Mouse (Mus musculus): ENCODE measurements around the gene Ctnnbl1. TPM values are rescaled to one million over a fixed set of nuclear protein-coding genes. Genes with fewer than 3 reads are reported as not detected.

Gene Ctnnbl1
- total and polyA plus RNA-seq, 3 experiments, result 46.0 to 57.2 (median 48.6) TPM

DNA sequence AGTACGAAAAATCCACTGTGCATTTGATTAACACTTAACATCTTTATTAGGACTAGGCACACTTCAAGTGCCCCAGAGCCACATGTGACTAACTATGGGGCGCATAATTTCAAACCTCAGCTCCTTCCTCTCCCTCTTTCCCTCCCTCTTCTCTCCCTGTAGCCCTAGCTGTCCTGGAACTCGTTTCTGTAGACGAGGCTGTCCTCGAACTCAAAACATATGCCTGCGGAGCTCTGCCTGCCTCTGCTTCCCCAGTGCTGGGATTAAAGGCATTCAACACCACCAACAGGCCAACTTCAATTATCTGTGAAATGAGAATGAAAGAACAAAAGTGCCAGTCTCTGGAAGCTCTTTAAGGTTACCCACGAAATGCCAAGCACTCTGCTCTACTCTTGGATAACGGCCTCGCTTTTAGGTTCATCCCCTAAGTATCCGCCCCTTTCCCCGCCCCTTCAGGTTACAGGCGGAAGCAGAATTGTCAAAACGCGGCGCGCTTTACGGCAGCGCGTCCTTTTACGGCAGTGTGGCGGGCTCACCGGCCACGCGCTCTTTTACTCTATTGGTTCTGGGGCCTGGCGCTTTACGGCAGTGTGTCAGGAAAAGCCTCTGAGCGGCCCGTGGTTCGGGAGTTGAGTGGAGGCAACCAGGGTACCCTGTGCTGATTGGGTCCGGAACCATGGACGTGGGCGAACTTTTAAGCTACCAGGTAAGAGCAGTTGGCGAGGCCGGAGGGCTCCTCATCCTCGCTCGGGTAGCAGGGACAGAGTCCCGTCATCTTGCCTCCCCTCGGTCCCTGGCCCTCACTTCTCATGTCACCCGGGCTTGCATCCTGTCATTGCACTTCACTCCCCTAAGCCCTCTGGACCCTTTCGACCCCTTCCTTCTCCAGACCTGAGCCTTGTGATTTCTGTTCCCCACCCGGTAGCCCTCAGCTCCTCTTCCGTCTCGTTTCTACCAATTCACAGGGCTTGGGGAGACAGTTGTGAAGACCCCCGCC is at the start of gene Ctnnbl1 (continued):
- no peak for TF ChIP-seq MAZ (IDR thresholded peaks at IDR 0.05; ENCODE audit: low read depth, low read length)

- in situ Hi-C loops (cut with MboI; ENCODE audit: low pct_ligation_motif_present, low pct_unique_long_range_greater_than_20kb, low sequenced_read_pairs), result no loop called here
- no peaks in the 10 kb centered on the region for H3K79me2 ChIP-seq (replicated peaks; ENCODE audit: control insufficient read depth, extremely low read depth, insufficient read depth, poor library complexity, severe bottlenecking)
- DNase-seq (ENCODE audit: extremely low read depth), result no peak
- H3K36me3 ChIP-seq (replicated peaks in 1 of 2; ENCODE audit: control insufficient read depth in 1 of 2, insufficient read depth in 1 of 2, low read length in 1 of 2), result no peaks in the 10 kb centered on the region
- peaks cover 8% of the 10 kb centered on the region for H3K9me3 ChIP-seq (replicated peaks; ENCODE audit: low read length)
- no peak overlapping the region for H3K9ac ChIP-seq (ENCODE audit: insufficient read depth, low read depth)
- H3K27me3 ChIP-seq (replicated peaks), result peaks cover 58% of the 10 kb centered on the region
- TF ChIP-seq E2F4 (IDR thresholded peaks at IDR 0.05; ENCODE audit: insufficient replicate concordance, low read depth, low read length), result no peak
- dilution Hi-C loops (cut with MboI; ENCODE audit: extremely low pct_ligation_motif_present, extremely low pct_unique_long_range_greater_than_20kb, low sequenced_read_pairs), result no loop called here
- no peak overlapping the region for H3K4me3 ChIP-seq (replicated peaks in 1 of 3; ENCODE audit: low read depth in 2 of 3, low read length in 2 of 3, poor library complexity in 1 of 3)
- peaks cover 0 to 9% of the 10 kb centered on the region in 2 experiments; a peak in 2 of 4 replicates for H3K4me1 ChIP-seq (ENCODE audit: control insufficient read depth in 1 of 2, insufficient read depth in 2 of 2)
- no peak overlapping the region for H3K4me2 ChIP-seq (ENCODE audit: insufficient read depth, low read depth, poor library complexity, severe bottlenecking)
- H3K27ac ChIP-seq (ENCODE audit: insufficient read depth, low read depth), result no peak overlapping the region
Measured at GRCm38 (mm10) chr2:157687506-157687905, 49.7 kb upstream of the Ctnnbl1 start.

- Histone ChIP-seq H3K27ac (ENCODE audit: insufficient read depth, low read depth) (no peak overlapping the region), H3K79me2 (replicated peaks; ENCODE audit: control insufficient read depth, extremely low read depth, insufficient read depth, poor library complexity, severe bottlenecking) (no peaks in the 10 kb centered on the region), H3K4me3 (replicated peaks in 1 of 3; ENCODE audit: low read depth in 2 of 3, low read length in 2 of 3, poor library complexity in 1 of 3) (no peak overlapping the region), H3K27me3 (replicated peaks) (peaks cover 61% of the 10 kb centered on the region), H3K9me3 (replicated peaks; ENCODE audit: low read length) (peaks cover 5% of the 10 kb centered on the region), H3K36me3 (replicated peaks in 1 of 2; ENCODE audit: control insufficient read depth in 1 of 2, insufficient read depth in 1 of 2, low read length in 1 of 2) (no peaks in the 10 kb centered on the region), H3K4me1 (ENCODE audit: control insufficient read depth in 1 of 2, insufficient read depth in 2 of 2) (peaks cover 5 to 18% of the 10 kb centered on the region in 2 experiments), H3K9ac (ENCODE audit: insufficient read depth, low read depth) (no peak overlapping the region), H3K4me2 (ENCODE audit: insufficient read depth, low read depth, poor library complexity, severe bottlenecking) (no peak overlapping the region)
- TF ChIP-seq KAT2A (IDR thresholded peaks at IDR 0.05; ENCODE audit: insufficient replicate concordance, low read length), result no peak
- TF ChIP-seq POLR2A (IDR thresholded peaks at IDR 0.05; ENCODE audit: low read depth, low read length), result no peak
- no peak for TF ChIP-seq NELFE (IDR thresholded peaks at IDR 0.05; ENCODE audit: low read depth, low read length)
- no peak for TF ChIP-seq MYC (IDR thresholded peaks at IDR 0.05; ENCODE audit: low read depth, low read length)
- no peak for TF ChIP-seq RCOR1 (conservative IDR thresholded peaks at IDR 0.05; ENCODE audit: low read depth, low read length)
- TF ChIP-seq MAX (IDR thresholded peaks at IDR 0.05; ENCODE audit: low read length), result no peak
- no peak for TF ChIP-seq JUN (IDR thresholded peaks at IDR 0.05; ENCODE audit: insufficient read depth, low read depth, low read length)
- TF ChIP-seq ETS1 (conservative IDR thresholded peaks at IDR 0.05; ENCODE audit: low read depth, low read length), result no peak
- TF ChIP-seq JUND (conservative IDR thresholded peaks at IDR 0.05; ENCODE audit: low read depth, low read length), result no peak
- TF ChIP-seq TCF12 (IDR thresholded peaks at IDR 0.05; ENCODE audit: low read depth, low read length), result no peak
- no peak for TF ChIP-seq ZKSCAN1 (IDR thresholded peaks at IDR 0.05; ENCODE audit: borderline replicate concordance, low read depth, low read length)
- TF ChIP-seq GABPA (IDR thresholded peaks at IDR 0.05; ENCODE audit: insufficient replicate concordance, low read depth, low read length), result no peak
- dilution Hi-C loops (cut with MboI; ENCODE audit: extremely low pct_ligation_motif_present, extremely low pct_unique_long_range_greater_than_20kb, low sequenced_read_pairs) (no loop called here), in situ Hi-C loops (cut with MboI; ENCODE audit: low pct_ligation_motif_present, low pct_unique_long_range_greater_than_20kb, low sequenced_read_pairs) (no loop called here)
- no peak for DNase-seq (ENCODE audit: extremely low read depth)
Measured at GRCm38 (mm10) chr2:157691266-157692105, 45.7 kb upstream of the Ctnnbl1 start.
